Mouse (Mus musculus) urinary bladder, postnatal 36 days (tissue): Measurements from ENCODE around the gene Fcrlb.

Experiments
- DNase-seq, 2 experiments: peaks; one replicate each; pipeline ENCODE4 v3.0.0; 2022; ENCODE audit warnings: low spot score in 2 of 2, mixed read lengths in 1 of 2

Gene Fcrlb

GRCm38 (mm10) chr1:170907456-170908191 lies 5.1 kb downstream of the Fcrlb start:
- no peak for DNase-seq

DNA sequence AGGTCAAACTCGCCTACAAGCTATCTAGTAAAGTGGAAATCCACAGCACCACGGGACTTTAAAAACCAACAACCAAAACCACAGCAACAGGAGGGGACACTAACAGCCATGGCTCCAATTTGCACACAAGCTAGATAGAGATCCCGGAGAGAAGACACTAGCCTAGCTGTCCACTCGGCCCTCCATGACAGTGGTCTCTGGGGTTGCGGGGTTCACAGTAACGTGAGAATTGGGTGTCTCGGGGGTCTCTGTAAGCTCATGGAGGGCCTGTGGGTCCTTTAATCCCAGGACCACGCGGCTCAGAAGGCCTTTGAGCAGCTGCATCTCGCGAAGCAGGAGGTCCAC lies 5.7 kb downstream of the Fcrlb start:
- DNase-seq, result no peak

- DNase-seq, result no peak
These were observed 9.3 kb downstream of the Fcrlb start for GRCm38 (mm10) chr1:170903485-170903884.

- DNase-seq, result peak; percentile 74 to 83
These were observed 11.1 kb downstream of the Fcrlb start for GRCm38 (mm10) chr1:170901536-170902238.

GRCm38 (mm10) chr1:170900799-170901467 lies 11.8 kb downstream of the Fcrlb start:
- peak in 1 of 2 experiments; percentile 20 for DNase-seq

DNA sequence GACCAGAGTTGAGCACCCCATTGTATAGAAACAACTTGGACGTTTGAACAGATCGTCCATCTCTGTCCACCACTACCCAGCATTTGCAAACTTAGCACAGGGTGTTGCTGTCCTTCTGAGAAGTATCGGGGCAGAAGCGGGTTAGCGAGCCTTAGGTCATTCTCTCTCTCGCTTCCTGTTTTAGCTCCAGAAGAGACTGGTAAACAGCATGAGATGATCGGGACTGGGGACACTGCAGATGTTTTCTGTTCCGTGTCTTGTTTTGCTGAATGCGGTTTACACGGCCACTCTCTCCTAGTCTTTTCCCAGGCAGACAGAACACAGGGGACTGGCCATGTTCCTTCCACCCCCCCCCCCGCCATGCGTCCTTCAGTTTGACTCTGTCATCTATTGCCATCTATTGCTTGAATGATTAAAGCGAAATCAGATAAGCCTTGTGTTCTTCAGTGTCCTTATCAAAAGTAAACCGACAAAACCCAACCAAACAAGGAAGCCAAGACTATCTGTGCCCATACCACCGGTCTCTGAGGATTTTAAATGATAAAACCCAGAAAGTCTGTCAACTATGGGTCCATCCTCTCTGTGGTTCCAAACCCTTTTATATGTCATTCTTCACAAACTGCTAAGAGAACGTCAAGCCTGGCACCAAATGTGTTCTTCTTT lies 14.2 kb downstream of the Fcrlb start:
- no peak for DNase-seq

GRCm38 (mm10) chr1:170896651-170897281 lies 16.0 kb downstream of the Fcrlb start:
- no peak for DNase-seq

DNA sequence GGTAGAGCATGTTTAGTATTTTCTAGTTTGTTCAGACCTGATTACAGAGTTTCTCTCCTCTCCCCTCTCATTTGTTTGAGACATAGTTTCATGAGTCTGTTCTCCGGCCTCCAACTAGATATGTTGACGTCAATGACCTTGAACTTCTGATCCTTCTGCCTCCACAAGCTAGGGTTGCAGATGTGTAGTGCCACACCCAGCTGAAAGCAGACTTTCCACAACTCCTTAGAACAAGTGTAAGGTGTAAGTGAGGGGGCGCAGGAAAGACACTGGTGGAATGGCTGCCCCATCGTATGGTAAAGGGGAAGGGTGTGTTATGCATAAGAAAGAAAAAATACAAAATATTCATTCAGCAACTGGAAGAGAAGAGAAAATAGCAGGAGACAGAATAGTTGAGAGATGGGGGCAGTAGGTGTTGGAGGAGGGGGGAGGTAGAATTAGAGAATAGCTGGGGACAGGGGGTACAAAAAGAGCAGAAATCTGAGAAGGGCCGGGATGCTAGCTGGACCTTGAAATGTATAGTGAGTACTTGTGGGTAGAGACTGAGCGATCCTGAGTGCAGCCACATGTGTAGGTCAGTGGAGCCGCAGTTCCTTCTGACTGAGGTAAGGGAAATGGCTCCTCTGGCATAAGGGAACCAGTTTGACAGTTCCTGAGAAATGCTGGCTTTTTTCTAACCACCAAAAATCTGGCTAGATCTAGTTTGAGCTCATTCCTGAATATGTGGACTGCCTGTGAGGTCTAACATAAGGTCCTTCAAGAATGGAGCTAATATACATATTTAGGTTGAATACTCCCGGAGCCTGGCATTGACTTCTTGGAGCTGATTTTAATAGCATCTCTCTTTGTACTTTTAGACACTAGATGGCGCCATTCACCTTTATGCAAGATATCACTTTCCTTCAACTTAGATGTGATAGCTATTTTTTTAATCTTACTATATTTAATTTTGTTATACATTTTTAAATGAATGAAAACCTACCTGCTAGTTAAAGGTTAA lies 17.8 kb downstream of the Fcrlb start:
- no peak for DNase-seq

DNA sequence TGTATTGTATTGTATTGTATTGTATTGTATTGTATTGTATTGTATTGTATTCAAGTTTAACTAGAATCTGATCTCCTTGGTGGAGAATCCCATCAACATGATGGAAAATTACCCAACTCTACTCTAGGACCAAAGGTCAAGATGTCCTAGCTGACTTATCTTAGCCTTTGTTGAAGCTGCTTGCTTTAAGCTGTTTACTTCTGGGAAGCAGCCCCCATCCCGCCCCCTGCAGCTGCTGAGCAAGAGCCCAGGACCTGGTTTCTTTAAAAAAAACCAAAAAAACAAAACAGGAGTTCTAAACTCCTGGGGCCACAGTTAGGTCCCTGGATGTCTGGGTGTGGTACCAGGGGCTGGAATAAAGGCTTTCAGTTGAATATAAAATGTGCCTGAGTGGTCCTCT lies 20.5 kb downstream of the Fcrlb start:
- DNase-seq, result no peak

- no peak for DNase-seq
These were observed 21.1 kb downstream of the Fcrlb start for GRCm38 (mm10) chr1:170891646-170892045.

- DNase-seq, result no peak
These were observed 23.4 kb downstream of the Fcrlb start for GRCm38 (mm10) chr1:170889310-170889709.

DNA sequence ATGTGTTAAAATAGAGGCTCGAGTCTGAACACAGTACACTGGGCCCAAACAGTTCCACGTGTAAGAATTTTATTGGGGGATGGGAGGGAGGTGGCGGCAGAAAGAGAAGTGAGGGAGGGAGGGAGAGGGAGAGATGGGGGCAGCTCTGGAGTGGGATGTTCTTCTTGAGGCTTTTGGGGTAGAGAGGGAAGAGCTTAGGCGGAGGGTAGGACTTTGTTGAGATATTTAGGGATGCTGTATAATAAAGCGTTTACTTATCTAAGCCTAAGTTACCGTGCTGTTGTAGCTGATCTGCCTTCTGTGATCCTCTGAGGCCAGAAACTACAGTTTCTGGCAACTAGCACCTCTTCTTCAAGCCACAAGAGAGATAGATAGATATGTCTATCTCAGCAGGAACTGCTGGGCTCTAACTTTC lies 26.7 kb downstream of the Fcrlb start:
- no peak for DNase-seq

- peak; percentile 72 to 85 for DNase-seq
These were observed 27.7 kb downstream of the Fcrlb start, which contains the start of the genes Gm26620 and Dusp12 for GRCm38 (mm10) chr1:170884978-170885561. TSS of gene Gm26620 (plus strand) at chr1:170885065. TSS of gene Dusp12 (minus strand) at chr1:170885540.

DNA sequence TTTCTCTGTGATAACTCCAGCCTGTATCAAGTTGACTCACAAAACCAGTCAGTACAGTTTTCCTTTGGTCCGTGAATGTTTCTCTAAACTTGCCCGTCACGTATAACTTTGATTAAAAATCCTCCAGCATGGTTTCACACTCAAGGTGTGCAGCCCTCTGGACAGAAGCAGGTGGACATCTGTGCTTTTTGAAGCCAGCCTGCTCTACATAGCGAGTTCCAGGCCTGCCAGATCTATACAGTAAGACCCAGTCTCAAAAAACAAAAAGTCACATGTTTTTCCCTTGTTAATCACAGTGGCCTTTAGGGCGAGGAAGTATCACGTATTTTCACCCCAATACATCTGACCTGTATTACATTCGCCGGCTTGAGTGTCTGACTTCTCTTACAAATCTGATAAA lies 28.4 kb downstream of the Fcrlb start:
- no peak for DNase-seq

DNA sequence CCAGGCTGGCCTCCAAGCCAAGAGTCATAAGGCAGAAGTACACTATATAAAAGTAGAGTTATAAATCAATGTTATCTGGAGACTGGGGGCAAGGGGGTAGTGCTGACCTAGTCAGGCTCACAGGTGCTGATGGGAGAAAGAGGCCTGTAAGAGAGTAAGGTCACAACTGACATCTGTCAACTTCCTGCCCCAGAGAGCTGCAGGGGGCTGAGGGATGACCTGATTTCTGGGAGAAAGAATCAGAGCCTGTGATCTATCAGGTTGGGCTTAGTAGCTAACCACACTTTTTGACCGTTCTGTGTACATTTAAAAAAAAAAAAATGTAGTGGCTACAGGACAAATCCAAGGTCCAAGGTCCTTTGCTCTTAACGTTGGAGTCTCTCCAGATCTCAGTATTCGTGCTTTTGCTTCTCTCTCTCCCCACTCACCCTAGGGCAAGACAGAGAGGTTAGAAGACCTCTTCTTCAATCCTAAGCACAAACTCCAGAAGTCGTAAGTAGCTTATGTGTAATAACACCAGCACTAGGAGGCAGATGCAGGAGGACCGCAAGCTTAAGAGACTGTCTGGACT lies 29.7 kb downstream of the Fcrlb start:
- DNase-seq, result no peak

DNA sequence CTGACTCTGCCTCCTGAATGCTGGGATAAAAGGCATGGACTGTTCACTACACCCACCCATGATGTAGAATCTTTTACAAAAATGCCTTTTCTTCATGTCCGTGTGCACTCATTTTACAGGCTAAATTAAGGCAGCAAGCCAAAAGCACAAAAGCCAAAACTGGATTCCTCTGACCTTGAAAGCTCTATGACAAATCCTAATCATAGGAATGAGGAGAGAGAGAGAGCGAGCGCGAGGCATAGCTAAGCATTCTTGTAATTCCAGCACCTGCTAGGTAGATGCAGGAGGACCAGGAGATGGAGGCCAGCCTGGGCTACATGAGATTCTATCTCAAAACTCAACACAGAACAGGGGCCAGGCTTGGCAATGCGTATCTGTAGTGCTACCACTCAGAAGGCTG lies 35.8 kb downstream of the Fcrlb start:
- no peak for DNase-seq

DNA sequence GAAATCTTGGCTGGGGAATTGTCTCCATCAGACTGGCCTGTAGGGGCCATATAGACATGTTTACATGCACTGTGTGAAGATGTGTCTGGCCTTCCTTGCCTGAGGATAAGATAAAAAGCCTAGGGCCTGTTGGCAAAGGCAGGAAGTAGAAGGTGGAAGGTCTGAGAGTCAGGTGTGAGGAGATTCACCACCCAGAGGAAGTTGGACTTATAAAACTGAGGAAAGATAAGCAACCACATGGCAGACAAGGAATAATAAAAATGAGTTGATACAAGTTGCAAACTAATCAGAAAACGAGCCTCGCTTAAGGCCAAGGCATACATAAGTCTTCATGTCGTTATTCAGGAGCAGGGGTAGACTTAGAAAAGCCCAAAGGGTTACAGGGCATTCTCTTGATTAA lies 37.1 kb downstream of the Fcrlb start:
- DNase-seq, result no peak

GRCm38 (mm10) chr1:170871961-170872360 lies 40.8 kb downstream of the Fcrlb start:
- no peak for DNase-seq

GRCm38 (mm10) chr1:170871402-170871801 lies 41.3 kb downstream of the Fcrlb start:
- DNase-seq, result no peak

GRCm38 (mm10) chr1:170868905-170869283 lies 43.8 kb downstream of the Fcrlb start:
- DNase-seq, result no peak
